Mouse (Mus musculus): ENCODE data around the gene Ankrd13a. TPM values are rescaled to one million over a fixed set of nuclear protein-coding genes. Genes with fewer than 3 reads are reported as not detected.

The Ankrd13a gene
- polyA plus RNA-seq, 1 experiment from 2014 or later: 79.3 TPM

DNA sequence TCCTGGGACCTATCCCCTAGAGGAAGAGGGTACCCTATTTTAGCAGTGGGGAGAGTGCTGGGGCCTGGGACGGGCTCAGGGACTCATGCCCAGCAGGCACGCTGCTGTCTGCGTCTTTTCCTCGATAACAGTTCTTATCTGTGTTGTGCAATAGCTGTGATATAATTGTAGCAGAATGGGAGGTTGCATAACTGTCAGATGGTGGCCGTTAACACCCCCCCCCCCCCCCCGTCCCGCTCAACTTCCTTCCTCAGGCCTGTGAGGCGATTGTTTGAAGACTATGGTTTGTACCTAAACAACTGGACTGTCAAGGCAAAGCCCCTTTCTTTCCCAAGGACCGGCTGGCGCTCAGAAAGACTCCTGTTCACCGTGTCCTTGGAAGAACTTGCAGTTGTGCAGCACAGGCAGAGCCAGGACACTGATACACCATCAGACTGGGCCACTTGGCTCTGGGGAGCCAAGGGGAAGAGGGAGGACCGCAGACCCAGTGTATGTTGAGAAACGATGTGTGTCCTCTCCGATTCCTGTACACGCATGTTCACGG is 10.2 kb downstream of the Ankrd13a start:
- peak; percentile 69 for ATAC-seq (ENCODE audit: borderline replicate concordance, extremely low read depth, low FRiP score, low TSS enrichment)
- no peak overlapping the region for H3K4me3 ChIP-seq
- peak overlapping the region; percentile 31; the same call in 1 of the 2 replicates for H3K4me2 ChIP-seq
- no peak overlapping the region for H3K9ac ChIP-seq
- H3K4me1 ChIP-seq: peaks cover 46% of the 10 kb centered on the region
- peaks cover 33% of the 10 kb centered on the region; the same call in 1 of the 2 replicates for H3K36me3 ChIP-seq
- H3K27me3 ChIP-seq: no peaks in the 10 kb centered on the region
- no peaks in the 10 kb centered on the region for H3K9me3 ChIP-seq
- peak overlapping the region; percentile 89 for H3K27ac ChIP-seq
- 27% methylated on average over 16 of the region's 16 CpGs for WGBS

GRCm38 (mm10) chr5:114785196-114785595 is 10.7 kb downstream of the Ankrd13a start:
- H3K9ac ChIP-seq: no peak overlapping the region
- H3K27me3 ChIP-seq: no peaks in the 10 kb centered on the region
- peaks cover 43% of the 10 kb centered on the region for H3K4me1 ChIP-seq
- peak overlapping the region; percentile 89 for H3K27ac ChIP-seq
- H3K4me2 ChIP-seq: peak overlapping the region; percentile 31; the same call in 1 of the 2 replicates
- H3K9me3 ChIP-seq: no peaks in the 10 kb centered on the region
- H3K4me3 ChIP-seq: no peak overlapping the region
- WGBS: 63% methylated on average over 5 of the region's 5 CpGs
- 0 out of 2 replicates have a peak, but pooled peaks have one; percentile 2 for ATAC-seq (ENCODE audit: borderline replicate concordance, extremely low read depth, low FRiP score, low TSS enrichment)
- peaks cover 36% of the 10 kb centered on the region; the same call in 1 of the 2 replicates for H3K36me3 ChIP-seq

GRCm38 (mm10) chr5:114793317-114793716 is 18.8 kb downstream of the Ankrd13a start:
- peaks cover 51% of the 10 kb centered on the region for H3K4me1 ChIP-seq
- no peaks in the 10 kb centered on the region for H3K9me3 ChIP-seq
- H3K27ac ChIP-seq: peak overlapping the region; percentile 67
- peaks cover 55% of the 10 kb centered on the region for H3K36me3 ChIP-seq
- H3K4me3 ChIP-seq: no peak overlapping the region
- H3K4me2 ChIP-seq: no peak overlapping the region
- no peaks in the 10 kb centered on the region for H3K27me3 ChIP-seq
- ATAC-seq (ENCODE audit: borderline replicate concordance, extremely low read depth, low FRiP score, low TSS enrichment): peak; percentile 84
- H3K9ac ChIP-seq: no peak overlapping the region
- WGBS: 33% methylated on average over 7 of the region's 7 CpGs

- WGBS: 62% methylated on average over 4 of the region's 4 CpGs
- no peak for ATAC-seq (ENCODE audit: borderline replicate concordance, extremely low read depth, low FRiP score, low TSS enrichment)
- Histone ChIP-seq H3K27ac (peak overlapping the region; percentile 75; the same call in 1 of the 2 replicates), H3K27me3 (no peaks in the 10 kb centered on the region), H3K9ac (no peak overlapping the region), H3K36me3 (peaks cover 53% of the 10 kb centered on the region), H3K9me3 (no peaks in the 10 kb centered on the region), H3K4me3 (no peak overlapping the region), H3K4me1 (peaks cover 51% of the 10 kb centered on the region), H3K4me2 (no peak overlapping the region)
These were observed 20.1 kb downstream of the Ankrd13a start for GRCm38 (mm10) chr5:114794609-114795008.

- no peaks in the 10 kb centered on the region for H3K9me3 ChIP-seq
- ATAC-seq (ENCODE audit: borderline replicate concordance, extremely low read depth, low FRiP score, low TSS enrichment): no peak
- no peak overlapping the region for H3K27ac ChIP-seq
- no peak overlapping the region for H3K9ac ChIP-seq
- H3K36me3 ChIP-seq: peaks cover 51% of the 10 kb centered on the region
- H3K4me2 ChIP-seq: no peak overlapping the region
- no peak overlapping the region for H3K4me3 ChIP-seq
- WGBS: 37% methylated on average over 9 of the region's 9 CpGs
- no peaks in the 10 kb centered on the region for H3K27me3 ChIP-seq
- peaks cover 51% of the 10 kb centered on the region for H3K4me1 ChIP-seq
These were observed 20.8 kb downstream of the Ankrd13a start for GRCm38 (mm10) chr5:114795231-114795630.

DNA sequence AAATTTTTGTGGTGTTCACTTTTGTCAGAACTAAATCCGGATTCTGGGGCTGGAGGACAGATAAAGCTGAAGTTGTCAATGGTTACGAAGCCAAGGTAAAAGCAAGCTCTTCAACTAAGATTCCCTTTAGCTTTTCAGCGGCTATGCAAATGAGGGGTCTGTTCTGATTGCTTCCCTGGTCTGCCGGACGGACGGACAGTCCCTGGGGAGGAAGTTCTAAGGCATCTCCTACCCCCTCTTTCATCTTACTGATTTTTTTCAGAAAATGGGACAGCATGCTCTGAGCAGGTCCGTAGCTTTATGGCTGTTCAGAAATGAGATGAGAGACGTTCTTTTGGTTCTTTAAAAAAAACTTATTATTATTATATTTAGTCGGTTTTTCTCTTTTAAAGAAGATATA is 21.2 kb downstream of the Ankrd13a start:
- peaks cover 51% of the 10 kb centered on the region for H3K4me1 ChIP-seq
- H3K4me2 ChIP-seq: no peak overlapping the region
- H3K27ac ChIP-seq: no peak overlapping the region
- H3K4me3 ChIP-seq: no peak overlapping the region
- H3K9me3 ChIP-seq: no peaks in the 10 kb centered on the region
- 63% methylated on average over 9 of the region's 9 CpGs for WGBS
- H3K9ac ChIP-seq: no peak overlapping the region
- peaks cover 49% of the 10 kb centered on the region for H3K36me3 ChIP-seq
- no peak for ATAC-seq (ENCODE audit: borderline replicate concordance, extremely low read depth, low FRiP score, low TSS enrichment)
- no peaks in the 10 kb centered on the region for H3K27me3 ChIP-seq

DNA sequence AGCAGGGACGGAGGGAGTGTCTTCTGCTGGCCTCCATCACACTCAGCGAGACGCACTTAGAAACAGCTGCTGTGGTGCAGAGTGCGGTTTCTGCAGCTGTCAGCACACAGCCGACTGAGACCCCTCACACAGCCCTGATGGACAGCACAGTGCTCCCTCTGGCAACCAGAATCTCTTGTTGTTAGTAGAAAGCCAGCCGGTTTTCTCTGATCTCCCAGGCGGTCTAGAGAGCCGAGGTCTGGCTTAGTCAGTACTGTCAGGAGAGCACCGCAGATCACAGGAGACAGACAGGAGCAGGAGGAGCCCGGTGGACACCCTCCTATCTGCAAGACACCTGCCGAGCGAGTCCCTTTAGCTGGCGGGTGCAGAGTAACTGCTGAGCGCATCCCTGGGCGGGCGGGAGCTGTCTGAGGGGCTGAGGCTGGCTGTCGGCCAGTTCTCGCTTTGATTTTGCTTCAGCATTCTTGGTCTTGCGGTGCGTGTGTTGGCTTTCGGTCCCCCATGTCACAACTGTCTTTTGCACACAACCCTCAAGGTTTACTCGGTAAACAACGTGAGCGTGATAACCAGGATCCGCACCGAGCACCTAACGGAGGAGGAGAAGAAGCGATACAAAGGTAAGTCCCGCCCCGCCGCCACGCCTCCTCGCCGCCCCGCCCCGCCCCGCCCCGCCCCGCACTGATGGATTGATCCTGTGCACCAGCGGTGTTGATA is 22.0 kb downstream of the Ankrd13a start:
- ATAC-seq (ENCODE audit: borderline replicate concordance, extremely low read depth, low FRiP score, low TSS enrichment): peak; percentile 88
- H3K4me3 ChIP-seq: peak overlapping the region; percentile 22
- no peaks in the 10 kb centered on the region for H3K9me3 ChIP-seq
- WGBS: 13% methylated on average over 40 of the region's 40 CpGs
- peak overlapping the region; percentile 59; the same call in 1 of the 2 replicates for H3K27ac ChIP-seq
- H3K4me1 ChIP-seq: peaks cover 51% of the 10 kb centered on the region
- H3K27me3 ChIP-seq: no peaks in the 10 kb centered on the region
- peak overlapping the region; percentile 54 for H3K4me2 ChIP-seq
- H3K36me3 ChIP-seq: peaks cover 44% of the 10 kb centered on the region
- no peak overlapping the region for H3K9ac ChIP-seq

DNA sequence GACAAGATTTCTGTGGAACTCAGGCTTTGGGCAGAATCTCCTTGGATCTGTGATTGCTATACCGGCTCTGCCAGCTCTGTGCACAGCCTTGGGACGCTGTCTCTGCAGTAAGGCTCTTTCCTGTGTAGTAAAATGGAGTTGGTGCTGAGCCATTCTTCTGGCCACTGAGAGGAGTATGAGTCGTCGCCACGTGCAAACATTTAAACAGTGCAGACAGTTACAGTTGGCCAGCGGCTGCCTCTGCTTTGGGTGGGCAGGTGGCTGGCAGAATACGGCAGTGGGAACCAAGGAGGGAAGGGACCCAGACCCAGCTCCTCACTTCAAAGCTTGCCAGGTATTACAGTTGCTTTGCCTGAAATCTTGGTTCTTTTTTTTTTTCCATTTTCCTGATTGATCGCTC is 22.8 kb downstream of the Ankrd13a start:
- Histone ChIP-seq H3K9me3 (no peaks in the 10 kb centered on the region), H3K4me2 (no peak overlapping the region)

GRCm38 (mm10) chr5:114799848-114800247 is 25.4 kb downstream of the Ankrd13a start:
- Histone ChIP-seq H3K9me3 (no peaks in the 10 kb centered on the region), H3K27ac (no peak overlapping the region), H3K4me2 (no peak overlapping the region), H3K27me3 (no peaks in the 10 kb centered on the region), H3K4me3 (no peak overlapping the region), H3K36me3 (peaks cover 59% of the 10 kb centered on the region), H3K9ac (no peak overlapping the region), H3K4me1 (peaks cover 24% of the 10 kb centered on the region)
- no peak for ATAC-seq (ENCODE audit: borderline replicate concordance, extremely low read depth, low FRiP score, low TSS enrichment)
- WGBS: 59% methylated on average over 11 of the region's 11 CpGs

More for the DNA sequence above, 22.8 kb downstream of the Ankrd13a start:
- Histone ChIP-seq H3K4me1 (peaks cover 48% of the 10 kb centered on the region), H3K27ac (no peak overlapping the region), H3K4me3 (no peak overlapping the region), H3K9ac (no peak overlapping the region), H3K36me3 (peaks cover 45% of the 10 kb centered on the region), H3K27me3 (no peaks in the 10 kb centered on the region)
- ATAC-seq (ENCODE audit: borderline replicate concordance, extremely low read depth, low FRiP score, low TSS enrichment): no peak
- 78% methylated on average over 8 of the region's 8 CpGs for WGBS

- no peak for ATAC-seq (ENCODE audit: borderline replicate concordance, extremely low read depth, low FRiP score, low TSS enrichment)
- no peaks in the 10 kb centered on the region for H3K9me3 ChIP-seq
- H3K4me2 ChIP-seq: no peak overlapping the region
- no peak overlapping the region for H3K4me3 ChIP-seq
- H3K9ac ChIP-seq: no peak overlapping the region
- H3K4me1 ChIP-seq: peaks cover 13% of the 10 kb centered on the region
- H3K36me3 ChIP-seq: peaks cover 68% of the 10 kb centered on the region
- 31% methylated on average over 8 of the region's 8 CpGs for WGBS
- no peaks in the 10 kb centered on the region for H3K27me3 ChIP-seq
- H3K27ac ChIP-seq: no peak overlapping the region
These were observed 26.6 kb downstream of the Ankrd13a start for GRCm38 (mm10) chr5:114801049-114801448.

DNA sequence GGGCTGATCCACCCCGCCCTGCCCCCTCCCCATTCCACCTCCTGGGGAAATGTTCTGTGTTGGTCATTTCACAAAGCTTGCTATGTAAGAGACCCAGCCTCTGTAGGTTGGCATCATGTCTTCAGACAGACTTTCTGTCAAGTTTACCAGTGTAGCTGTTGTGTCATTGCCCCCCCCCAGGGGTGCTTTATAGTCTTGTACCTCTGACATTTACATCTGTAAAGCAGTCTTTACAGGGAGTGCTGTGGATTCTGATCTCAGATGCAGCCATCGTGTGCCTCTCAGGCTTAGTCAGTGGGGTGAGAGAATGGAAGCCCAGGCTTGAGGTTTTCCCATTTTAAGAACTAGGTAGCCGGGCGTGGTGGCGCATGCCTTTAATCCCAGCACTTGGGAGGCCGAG is 27.4 kb downstream of the Ankrd13a start:
- Histone ChIP-seq H3K4me3 (no peak overlapping the region), H3K4me1 (peaks cover 5% of the 10 kb centered on the region), H3K36me3 (peaks cover 74% of the 10 kb centered on the region), H3K9ac (no peak overlapping the region), H3K4me2 (no peak overlapping the region), H3K9me3 (no peaks in the 10 kb centered on the region), H3K27ac (no peak overlapping the region), H3K27me3 (no peaks in the 10 kb centered on the region)
- ATAC-seq (ENCODE audit: borderline replicate concordance, extremely low read depth, low FRiP score, low TSS enrichment): no peak
- 95% methylated on average over 6 of the region's 6 CpGs for WGBS

DNA sequence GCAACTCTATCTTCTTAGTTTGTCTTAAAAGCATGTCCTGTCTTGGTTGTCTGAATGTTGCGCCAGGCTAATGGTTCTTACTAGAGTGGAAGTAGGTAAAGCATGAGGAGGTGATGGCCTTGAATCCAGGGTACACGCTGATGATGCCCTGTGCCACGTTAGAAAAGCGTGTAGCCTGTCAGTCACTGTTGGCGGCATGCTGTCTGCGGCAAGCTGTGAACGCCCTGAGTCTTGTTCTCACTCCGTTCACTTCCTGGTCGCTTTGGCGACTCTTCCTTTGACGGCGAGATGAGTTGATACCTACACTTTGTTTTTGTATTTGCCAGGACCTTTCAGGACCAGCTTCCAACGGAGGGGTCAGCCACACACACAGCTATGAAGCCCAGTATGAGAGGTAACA is 28.8 kb downstream of the Ankrd13a start:
- Histone ChIP-seq H3K36me3 (peaks cover 65% of the 10 kb centered on the region), H3K9ac (no peak overlapping the region), H3K4me1 (0 out of 2 replicates have a peak, but pooled peaks cover 3% of the 10 kb centered on the region), H3K4me3 (no peak overlapping the region), H3K27me3 (no peaks in the 10 kb centered on the region), H3K9me3 (no peaks in the 10 kb centered on the region), H3K27ac (no peak overlapping the region), H3K4me2 (no peak overlapping the region)
- ATAC-seq (ENCODE audit: borderline replicate concordance, extremely low read depth, low FRiP score, low TSS enrichment): no peak
- WGBS: 85% methylated on average over 13 of the region's 13 CpGs

Measured in lung, embryonic 15.5 days (tissue).